Mouse (Mus musculus) cerebellum, postnatal 25 days (tissue): Measurements from ENCODE around the gene Gm17359.

Experiments used
- DNase-seq, 2 experiments: peaks; one replicate each; pipeline ENCODE4 v3.0.0; 2021; ENCODE audit warnings: mixed read lengths in 2 of 2

Gm17359 gene

GRCm38 (mm10) chr3:79358721-79359120 is 22.3 kb downstream of the Gm17359 start:
- DNase-seq = no peak

- no peak for DNase-seq
Observed at GRCm38 (mm10) chr3:79360317-79361101, 24.0 kb downstream of the Gm17359 start.

- DNase-seq = no peak
Observed at GRCm38 (mm10) chr3:79366098-79366497, 29.6 kb downstream of the Gm17359 start.

- DNase-seq = no peak
Observed at GRCm38 (mm10) chr3:79368306-79368705, 31.8 kb downstream of the Gm17359 start.

GRCm38 (mm10) chr3:79370385-79370929 is 34.0 kb downstream of the Gm17359 start:
- DNase-seq = no peak

- no peak for DNase-seq
Observed at GRCm38 (mm10) chr3:79371506-79372195, 35.2 kb downstream of the Gm17359 start.

- DNase-seq = no peak
Observed at GRCm38 (mm10) chr3:79373930-79374329, 37.5 kb downstream of the Gm17359 start.

- DNase-seq = no peak
Observed at GRCm38 (mm10) chr3:79378086-79378485, 41.6 kb downstream of the Gm17359 start.

GRCm38 (mm10) chr3:79379255-79379836 is 42.9 kb downstream of the Gm17359 start:
- peak; percentile 9 to 21 for DNase-seq

- no peak for DNase-seq
Observed at GRCm38 (mm10) chr3:79379873-79380595, 43.6 kb downstream of the Gm17359 start.

- DNase-seq = no peak
Observed at GRCm38 (mm10) chr3:79381398-79381797, 44.9 kb downstream of the Gm17359 start.

- peak in 1 of 2 experiments; percentile 4 for DNase-seq
Observed at GRCm38 (mm10) chr3:79385434-79386029, 49.1 kb downstream of the Gm17359 start.

GRCm38 (mm10) chr3:79389081-79389480 is 52.6 kb downstream of the Gm17359 start:
- DNase-seq = no peak

GRCm38 (mm10) chr3:79400552-79400951 is 64.1 kb downstream of the Gm17359 start:
- DNase-seq = no peak

GRCm38 (mm10) chr3:79402056-79402455 is 65.6 kb downstream of the Gm17359 start:
- no peak for DNase-seq

GRCm38 (mm10) chr3:79408546-79408945 is 72.1 kb downstream of the Gm17359 start:
- DNase-seq = no peak

- no peak for DNase-seq
Observed at GRCm38 (mm10) chr3:79409927-79410628, 73.6 kb downstream of the Gm17359 start.

- DNase-seq = no peak
Observed at GRCm38 (mm10) chr3:79410629-79410995, 74.2 kb downstream of the Gm17359 start.

GRCm38 (mm10) chr3:79411666-79412065 is 75.2 kb downstream of the Gm17359 start:
- DNase-seq = no peak

- DNase-seq = no peak
Observed at GRCm38 (mm10) chr3:79413492-79413891, 77.0 kb downstream of the Gm17359 start.

- no peak for DNase-seq
Observed at GRCm38 (mm10) chr3:79415081-79415480, 78.6 kb downstream of the Gm17359 start.

GRCm38 (mm10) chr3:79415929-79416328 is 79.5 kb downstream of the Gm17359 start:
- no peak for DNase-seq
